Mouse (Mus musculus) right cerebral cortex, postnatal 36 days (tissue): Measurements from ENCODE around the gene C2cd3.
"Not testable (repeated sequence)": the region's sequence is repeated elsewhere in the genome, so short reads cannot be mapped to it uniquely, and the experiment has no call there.

Source experiments
- DNase-seq, 2 experiments: peaks; one replicate each; pipeline ENCODE4 v3.0.0; 2022; ENCODE audit warnings: low spot score in 2 of 2, mixed read lengths in 1 of 2

The C2cd3 gene

GRCm38 (mm10) chr7:100470796-100471406 lies 98.9 kb downstream of the C2cd3 start:
- no peak for DNase-seq

GRCm38 (mm10) chr7:100471407-100471797 lies 99.4 kb downstream of the C2cd3 start:
- no peak for DNase-seq

GRCm38 (mm10) chr7:100472777-100473176 lies 100.7 kb downstream of the C2cd3 start, which contains the start of gene Ucp3:
Ucp3 (plus strand) TSS chr7:100472990.
- no peak for DNase-seq

GRCm38 (mm10) chr7:100473846-100474454 lies 101.9 kb downstream of the C2cd3 start:
- no peak for DNase-seq

GRCm38 (mm10) chr7:100474680-100475079 lies 102.6 kb downstream of the C2cd3 start:
- no peak for DNase-seq

- no peak for DNase-seq
These were observed 107.2 kb downstream of the C2cd3 start for GRCm38 (mm10) chr7:100479100-100479822.

- DNase-seq: no peak
These were observed 107.8 kb downstream of the C2cd3 start for GRCm38 (mm10) chr7:100479823-100480164.

GRCm38 (mm10) chr7:100480175-100480574 lies 108.1 kb downstream of the C2cd3 start:
- DNase-seq: no peak

- not testable (repeated sequence) for DNase-seq
These were observed 110.0 kb downstream of the C2cd3 start for GRCm38 (mm10) chr7:100482046-100482445.

GRCm38 (mm10) chr7:100484493-100484892 lies 112.5 kb downstream of the C2cd3 start:
- no peak for DNase-seq

GRCm38 (mm10) chr7:100487301-100487700 lies 115.3 kb downstream of the C2cd3 start:
- DNase-seq: no peak

- DNase-seq: no peak
These were observed 116.5 kb downstream of the C2cd3 start for GRCm38 (mm10) chr7:100488474-100489048.

GRCm38 (mm10) chr7:100492391-100493116 lies 120.5 kb downstream of the C2cd3 start:
- DNase-seq: no peak

- peak in 1 of 2 experiments; percentile 41 for DNase-seq
These were observed 121.1 kb downstream of the C2cd3 start, which contains the start of gene Ucp2 for GRCm38 (mm10) chr7:100493117-100493483. Ucp2 (plus strand) TSS chr7:100493337.

- no peak for DNase-seq
These were observed 121.7 kb downstream of the C2cd3 start for GRCm38 (mm10) chr7:100493484-100494414.

- DNase-seq: no peak
These were observed 122.4 kb downstream of the C2cd3 start for GRCm38 (mm10) chr7:100494415-100494831.

- no peak for DNase-seq
These were observed 123.0 kb downstream of the C2cd3 start for GRCm38 (mm10) chr7:100495042-100495441.

- peak; percentile 69 to 73 for DNase-seq
These were observed 123.7 kb downstream of the C2cd3 start for GRCm38 (mm10) chr7:100495581-100496251.

GRCm38 (mm10) chr7:100496371-100496770 lies 124.3 kb downstream of the C2cd3 start:
- no peak for DNase-seq

- no peak for DNase-seq
These were observed 124.8 kb downstream of the C2cd3 start for GRCm38 (mm10) chr7:100496791-100497190.
